Mouse (Mus musculus) embryonic facial prominence, embryonic 10.5 days (tissue): ENCODE measurements at regions not wholly inside any gene's neighbourhood (a gene's known extent, or its start where the extent isn't known, plus 50 kb on each side); places are given as distances from the start of the nearest gene placed in this dataset.

Experiments used
- DNase-seq: peaks from one replicate; pipeline ENCODE4 v3.0.0-alpha.2; 2017; ENCODE audit warnings: low spot score
- H3K27ac ChIP-seq: fragments of 300-500 bp; sonication (generic); replicated peaks from 2 replicates; pipeline ENCODE4 v1.5.1; 2016; ENCODE audit warnings: mild to moderate bottlenecking
- H3K27me3 ChIP-seq: fragments of 300-500 bp; sonication (generic); replicated peaks from 2 replicates; pipeline ENCODE4 v1.6.1; 2016; ENCODE audit warnings: low read depth, mild to moderate bottlenecking; ENCODE audit not compliant: poor library complexity, severe bottlenecking
- H3K36me3 ChIP-seq: fragments of 300-500 bp; sonication (generic); replicated peaks from 2 replicates; pipeline ENCODE4 v1.6.1; 2016; ENCODE audit warnings: mild to moderate bottlenecking, moderate library complexity
- H3K4me1 ChIP-seq: fragments of 300-500 bp; sonication (generic); 2 replicates; pipeline ENCODE4 v1.6.1; 2016
- H3K4me3 ChIP-seq: fragments of 300-500 bp; sonication (generic); 2 replicates; pipeline ENCODE4 v1.5.1; 2016; ENCODE audit warnings: mild to moderate bottlenecking, moderate library complexity
- H3K9me3 ChIP-seq: fragments of 300-500 bp; sonication (generic); 2 replicates; pipeline ENCODE4 v1.6.1; 2016; ENCODE audit warnings: mild to moderate bottlenecking
- WGBS: fragments of 180-500 bp; shearing (Covaris S2); methylation state at CpG from one replicate; pipeline ENCODE4 v1.1.7; 2016; 5-methylcytosine and 5-hydroxymethylcytosine counted together

- no peak overlapping the region for H3K27ac ChIP-seq
- WGBS, result 48% methylated on average over 7 of the region's 7 CpGs
- DNase-seq, result no peak
- no peaks in the 10 kb centered on the region for H3K36me3 ChIP-seq
- H3K9me3 ChIP-seq, result no peaks in the 10 kb centered on the region
- H3K27me3 ChIP-seq, result 0 out of 2 replicates have a peak, but pooled peaks cover 5% of the 10 kb centered on the region
- no peak overlapping the region for H3K4me3 ChIP-seq
- H3K4me1 ChIP-seq, result no peaks in the 10 kb centered on the region
These were observed 62.2 kb upstream of the Blcap start for GRCm38 (mm10) chr2:157633286-157633685.

GRCm38 (mm10) chr2:157635670-157636069 lies 64.6 kb upstream of the Blcap start:
- no peaks in the 10 kb centered on the region for H3K9me3 ChIP-seq
- 8% methylated on average over 14 of the region's 14 CpGs for WGBS
- no peaks in the 10 kb centered on the region for H3K4me1 ChIP-seq
- DNase-seq, result peak; percentile 89
- H3K27me3 ChIP-seq, result 0 out of 2 replicates have a peak, but pooled peaks cover 5% of the 10 kb centered on the region
- no peak overlapping the region for H3K27ac ChIP-seq
- no peaks in the 10 kb centered on the region for H3K36me3 ChIP-seq
- H3K4me3 ChIP-seq, result no peak overlapping the region

GRCm38 (mm10) chr2:157640873-157641272 lies 69.8 kb upstream of the Blcap start:
- no peak for DNase-seq
- Histone ChIP-seq H3K4me3 (no peak overlapping the region), H3K27me3 (no peaks in the 10 kb centered on the region), H3K4me1 (no peaks in the 10 kb centered on the region; the same call in 1 of the 2 replicates), H3K27ac (no peak overlapping the region), H3K9me3 (no peaks in the 10 kb centered on the region), H3K36me3 (no peaks in the 10 kb centered on the region)
- 36% methylated on average over 4 of the region's 4 CpGs for WGBS

GRCm38 (mm10) chr2:157663584-157664375 lies 73.4 kb upstream of the Ctnnbl1 start:
- no peaks in the 10 kb centered on the region for H3K9me3 ChIP-seq
- H3K4me3 ChIP-seq, result no peak overlapping the region
- no peaks in the 10 kb centered on the region for H3K27me3 ChIP-seq
- peak; percentile 88 for DNase-seq
- H3K36me3 ChIP-seq, result no peaks in the 10 kb centered on the region
- H3K4me1 ChIP-seq, result peaks cover 2% of the 10 kb centered on the region; the same call in 1 of the 2 replicates
- no peak overlapping the region for H3K27ac ChIP-seq
- 35% methylated on average over 20 of the region's 20 CpGs for WGBS

- Histone ChIP-seq H3K4me3 (no peak overlapping the region), H3K36me3 (no peaks in the 10 kb centered on the region), H3K9me3 (no peaks in the 10 kb centered on the region), H3K27me3 (no peaks in the 10 kb centered on the region), H3K4me1 (peaks cover 3% of the 10 kb centered on the region; the same call in 1 of the 2 replicates), H3K27ac (no peak overlapping the region)
- 65% methylated on average over 6 of the region's 6 CpGs for WGBS
- DNase-seq, result no peak
These were observed 72.7 kb upstream of the Ctnnbl1 start for GRCm38 (mm10) chr2:157664481-157664880.

- peaks cover 4% of the 10 kb centered on the region; the same call in 1 of the 2 replicates for H3K4me1 ChIP-seq
- H3K36me3 ChIP-seq, result no peaks in the 10 kb centered on the region
- no peak overlapping the region for H3K4me3 ChIP-seq
- WGBS, result 86% methylated on average over 2 of the region's 2 CpGs
- DNase-seq, result no peak
- no peaks in the 10 kb centered on the region for H3K27me3 ChIP-seq
- H3K27ac ChIP-seq, result no peak overlapping the region
- no peaks in the 10 kb centered on the region for H3K9me3 ChIP-seq
These were observed 67.0 kb upstream of the Ctnnbl1 start for GRCm38 (mm10) chr2:157670191-157670590.

GRCm38 (mm10) chr2:157674906-157675305 lies 62.3 kb upstream of the Ctnnbl1 start:
- WGBS, result 75% methylated on average over 19 of the region's 19 CpGs
- no peak for DNase-seq
- Histone ChIP-seq H3K9me3 (no peaks in the 10 kb centered on the region), H3K27me3 (no peaks in the 10 kb centered on the region), H3K4me3 (no peak overlapping the region), H3K27ac (no peak overlapping the region), H3K4me1 (peaks cover 5% of the 10 kb centered on the region; the same call in 1 of the 2 replicates), H3K36me3 (no peaks in the 10 kb centered on the region)

GRCm38 (mm10) chr2:157676396-157677176 lies 60.6 kb upstream of the Ctnnbl1 start:
- no peak for DNase-seq
- WGBS, result 57% methylated on average over 10 of the region's 10 CpGs

GRCm38 (mm10) chr2:157677262-157677661 lies 59.9 kb upstream of the Ctnnbl1 start:
- Histone ChIP-seq H3K9me3 (no peaks in the 10 kb centered on the region), H3K4me1 (peaks cover 5% of the 10 kb centered on the region; the same call in 1 of the 2 replicates), H3K36me3 (no peaks in the 10 kb centered on the region), H3K27me3 (no peaks in the 10 kb centered on the region), H3K27ac (no peak overlapping the region), H3K4me3 (no peak overlapping the region)
- WGBS, result 68% methylated on average over 7 of the region's 7 CpGs
- DNase-seq, result no peak

More at GRCm38 (mm10) chr2:157676396-157677176, 60.6 kb upstream of the Ctnnbl1 start:
- Histone ChIP-seq H3K27me3 (no peaks in the 10 kb centered on the region), H3K4me1 (peaks cover 5% of the 10 kb centered on the region; the same call in 1 of the 2 replicates), H3K4me3 (no peak overlapping the region), H3K9me3 (no peaks in the 10 kb centered on the region), H3K36me3 (no peaks in the 10 kb centered on the region), H3K27ac (no peak overlapping the region)

GRCm38 (mm10) chr2:157681931-157682330 lies 55.3 kb upstream of the Ctnnbl1 start:
- Histone ChIP-seq H3K4me3 (no peak overlapping the region), H3K36me3 (no peaks in the 10 kb centered on the region), H3K9me3 (no peaks in the 10 kb centered on the region), H3K4me1 (no peaks in the 10 kb centered on the region), H3K27me3 (no peaks in the 10 kb centered on the region), H3K27ac (no peak overlapping the region)
- no peak for DNase-seq
- 86% methylated on average over 7 of the region's 7 CpGs for WGBS
